35 mouse cellular contexts compared by ENCODE assay signal in genomic region chr11:18709628-18710027, GRCm38 (mm10).
"Had no signal": no experiment of that assay in that cellular context is flagged by ENCODE, and none has a peak within 500 bp of the region (broad histone marks: within the 10 kb centered on the region; RNA-seq: fewer than 3 reads in every experiment).

No protein-coding gene starts in this region.

- H3K9ac ChIP-seq: heart, embryonic 12.5 days; heart, embryonic 13.5 days; heart, embryonic 15.5 days; hindbrain, embryonic 12.5 days; hindbrain, embryonic 13.5 days; hindbrain, embryonic 14.5 days; hindbrain, embryonic 15.5 days; intestine, embryonic 15.5 days; kidney, embryonic 15.5 days had no signal

- H3K4me3 ChIP-seq: heart, embryonic 10.5 days; heart, embryonic 12.5 days; heart, embryonic 13.5 days; heart, embryonic 15.5 days; hindbrain, embryonic 10.5 days; hindbrain, embryonic 12.5 days; hindbrain, embryonic 13.5 days; hindbrain, embryonic 15.5 days; intestine, embryonic 15.5 days; kidney, embryonic 15.5 days; layer of hippocampus, adult 2 months had no signal

- H3K4me1 ChIP-seq: heart, embryonic 10.5 days; heart, embryonic 12.5 days; heart, embryonic 13.5 days; heart, embryonic 15.5 days; hindbrain, embryonic 10.5 days; hindbrain, embryonic 15.5 days; intestine, embryonic 15.5 days had no signal

- H3K4me2 ChIP-seq: heart, embryonic 11.5 days; heart, embryonic 12.5 days; heart, embryonic 13.5 days; heart, embryonic 15.5 days; hindbrain, embryonic 12.5 days; hindbrain, embryonic 13.5 days; hindbrain, embryonic 14.5 days; hindbrain, embryonic 15.5 days; intestine, embryonic 15.5 days; kidney, embryonic 15.5 days had no signal

- H3K27me3 ChIP-seq: heart, embryonic 12.5 days; heart, embryonic 13.5 days; heart, embryonic 15.5 days; hindbrain, embryonic 12.5 days; hindbrain, embryonic 13.5 days; hindbrain, embryonic 15.5 days; intestine, embryonic 15.5 days; kidney, embryonic 15.5 days had no signal

- H3K9me3 ChIP-seq: heart, embryonic 10.5 days; heart, embryonic 12.5 days; heart, embryonic 13.5 days; heart, embryonic 15.5 days; hindbrain, embryonic 10.5 days; hindbrain, embryonic 12.5 days; hindbrain, embryonic 13.5 days; hindbrain, embryonic 15.5 days; intestine, embryonic 15.5 days; kidney, embryonic 15.5 days had no signal

- DNase-seq: heart, postnatal 10 days; heart, postnatal 14 days; heart, postnatal 36 days; heart, postnatal 4 days; kidney, adult 11 months; kidney, adult 18-20 months; kidney, adult 2 months; kidney, adult 8-10 months; kidney, adult 9 months; kidney, postnatal 10 days; kidney, postnatal 14 days; kidney, postnatal 25 days; kidney, postnatal 36 days; kidney, postnatal 4 days; layer of hippocampus, adult 9-11 months; layer of hippocampus, postnatal 36 days had no signal

- ATAC-seq: hindbrain, embryonic 16.5 days; hindbrain, postnatal 0 days; inflammation-experienced regulatory T-cells, adult 6 months; intestine, embryonic 15.5 days; intestine, embryonic 16.5 days; intestine, postnatal 0 days had no signal

- H3K36me3 ChIP-seq: heart, embryonic 10.5 days; heart, embryonic 12.5 days; heart, embryonic 13.5 days; heart, embryonic 15.5 days; hindbrain, embryonic 10.5 days; hindbrain, embryonic 12.5 days; hindbrain, embryonic 13.5 days; hindbrain, embryonic 15.5 days; intestine, embryonic 15.5 days; kidney, embryonic 15.5 days had no signal

- H3K27ac ChIP-seq: heart, embryonic 10.5 days; heart, embryonic 13.5 days; heart, embryonic 15.5 days; hindbrain, embryonic 10.5 days; hindbrain, embryonic 12.5 days; hindbrain, embryonic 13.5 days; hindbrain, embryonic 14.5 days; hindbrain, embryonic 15.5 days; hindbrain, postnatal 0 days; intestine, embryonic 15.5 days; kidney, embryonic 15.5 days; kidney, postnatal 0 days; layer of hippocampus, adult 2 months had no signal
